Comparison of ENCODE assay signal across 17 mouse cellular contexts in genomic region chr7:103119406-103119805, GRCm38 (mm10). TPM values are rescaled to one million over a fixed set of nuclear protein-coding genes. Genes with fewer than 3 reads are reported as not detected.
DNase-seq lines count a peak whose midpoint lies in the region; ATAC-seq and TF ChIP-seq lines count a peak whose summit lies in the region.
"Had no signal": no experiment of that assay in that cellular context is flagged by ENCODE, and none has a peak within 500 bp of the region (broad histone marks: within the 10 kb centered on the region; RNA-seq: fewer than 3 reads in every experiment).

No protein-coding gene starts in this region.

- no peaks in the 10 kb centered on the region for H3K36me3 ChIP-seq in kidney, postnatal 0 days (ENCODE audit: insufficient read depth, low read length)
- H3K36me3 ChIP-seq in kidney, embryonic 15.5 days: no peaks in the 10 kb centered on the region
- H3K36me3 ChIP-seq: embryonic facial prominence, embryonic 15.5 days; limb, embryonic 15.5 days had no signal

- H3K4me2 ChIP-seq in kidney, postnatal 0 days (ENCODE audit: low read length): no peak overlapping the region
- no peak overlapping the region for H3K4me2 ChIP-seq in kidney, embryonic 15.5 days
- H3K4me2 ChIP-seq: embryonic facial prominence, embryonic 15.5 days; limb, embryonic 15.5 days had no signal

- no peaks in the 10 kb centered on the region for H3K4me1 ChIP-seq in kidney, postnatal 0 days (replicated peaks; ENCODE audit: insufficient read depth, low read length)
- H3K4me1 ChIP-seq in kidney, embryonic 15.5 days: no peaks in the 10 kb centered on the region
- H3K4me1 ChIP-seq: embryonic facial prominence, embryonic 15.5 days; limb, embryonic 15.5 days had no signal

- 54% methylated on average over 3 of the region's 3 CpGs for WGBS in kidney, postnatal 0 days
- 59% methylated on average over 3 of the region's 3 CpGs for WGBS in kidney, embryonic 15.5 days

- H3K27ac ChIP-seq in kidney, postnatal 0 days: no peak overlapping the region
- H3K27ac ChIP-seq in kidney, embryonic 15.5 days: no peak overlapping the region
- H3K27ac ChIP-seq: embryonic facial prominence, embryonic 15.5 days; limb, embryonic 15.5 days had no signal

- no peak for ATAC-seq in kidney, postnatal 0 days (replicated peaks; ENCODE audit: low FRiP score, low read depth)
- no peak for ATAC-seq in kidney, embryonic 15.5 days (replicated peaks; ENCODE audit: low FRiP score)
- ATAC-seq: Patski had no signal

- peak; percentile 1 for DNase-seq in adrenal gland, postnatal 10 days
- no peak for DNase-seq in adrenal gland, postnatal 25 days
- DNase-seq in kidney, postnatal 0 days (ENCODE audit: low spot score): no peak
- peak; percentile 5 for DNase-seq in right cerebral cortex, postnatal 14 days
- DNase-seq in right cerebral cortex, adult 2 months (ENCODE audit: low spot score in 2 of 2): no peak
- peak; percentile 6 for DNase-seq in mesoderm, embryonic 11.5 days (ENCODE audit: low read depth, low spot score)
- no peak for DNase-seq in T-cell, adult 2 months (ENCODE audit: low spot score)
- DNase-seq: cerebellum, adult 9-10 months; gastrocnemius, postnatal 36 days; kidney, adult 11 months had no signal

- no peak overlapping the region for H3K4me3 ChIP-seq in kidney, postnatal 0 days (replicated peaks; ENCODE audit: low read depth, low read length)
- no peak overlapping the region for H3K4me3 ChIP-seq in kidney, embryonic 15.5 days (replicated peaks)
- H3K4me3 ChIP-seq: embryonic facial prominence, embryonic 15.5 days; limb, embryonic 15.5 days had no signal

- no peaks in the 10 kb centered on the region for H3K9me3 ChIP-seq in kidney, postnatal 0 days (replicated peaks; ENCODE audit: low read length)
- no peaks in the 10 kb centered on the region for H3K9me3 ChIP-seq in kidney, embryonic 15.5 days (replicated peaks)
- H3K9me3 ChIP-seq: embryonic facial prominence, embryonic 15.5 days; limb, embryonic 15.5 days had no signal

- no peaks in the 10 kb centered on the region for H3K27me3 ChIP-seq in kidney, postnatal 0 days (ENCODE audit: insufficient read depth, low read length)
- no peaks in the 10 kb centered on the region for H3K27me3 ChIP-seq in kidney, embryonic 15.5 days
- H3K27me3 ChIP-seq: embryonic facial prominence, embryonic 15.5 days; limb, embryonic 15.5 days; Patski had no signal

- peak; percentile 53 for TF ChIP-seq CTCF in kidney, postnatal 0 days (IDR thresholded peaks at IDR 0.05; ENCODE audit: low read depth)

- no peak overlapping the region for H3K9ac ChIP-seq in kidney, postnatal 0 days (ENCODE audit: low read depth, low read length)
- H3K9ac ChIP-seq in kidney, embryonic 15.5 days: no peak overlapping the region
- H3K9ac ChIP-seq: embryonic facial prominence, embryonic 15.5 days; limb, embryonic 15.5 days had no signal

RNA-seq across cellular contexts. Expression of gene Olfr586, which starts 6.0 kb away (rescaled TPM):
- not detected for total RNA-seq in adrenal gland, postnatal 10 days (2021)
- not detected in 2 replicates for total RNA-seq in adrenal gland, postnatal 25 days (2021)
- not detected in 2 replicates for polyA plus RNA-seq in kidney, postnatal 0 days (2015; fragmentation: Nextera tagmentation; extraction: Ambion mirVana)
- not detected in 2 replicates for polyA plus RNA-seq in kidney, embryonic 15.5 days (2015; fragmentation: Nextera tagmentation; extraction: Ambion mirVana)
- total RNA-seq: adrenal gland, postnatal 4 days; gastrocnemius, postnatal 36 days; left cerebral cortex, adult 18-20 months had no signal
- polyA plus RNA-seq: embryonic facial prominence, embryonic 15.5 days; heart, embryonic 16.5 days; limb, embryonic 15.5 days; Patski had no signal

RNA-seq across cellular contexts. Expression of gene Olfr588-ps1, which starts 21.3 kb away (rescaled TPM):
- not detected for total RNA-seq in adrenal gland, postnatal 10 days (2021)
- not detected in 2 replicates for total RNA-seq in adrenal gland, postnatal 25 days (2021)
- not detected in 2 replicates for polyA plus RNA-seq in kidney, postnatal 0 days (2015; fragmentation: Nextera tagmentation; extraction: Ambion mirVana)
- not detected in 2 replicates for polyA plus RNA-seq in kidney, embryonic 15.5 days (2015; fragmentation: Nextera tagmentation; extraction: Ambion mirVana)
- total RNA-seq: adrenal gland, postnatal 4 days; gastrocnemius, postnatal 36 days; left cerebral cortex, adult 18-20 months had no signal
- polyA plus RNA-seq: embryonic facial prominence, embryonic 15.5 days; heart, embryonic 16.5 days; limb, embryonic 15.5 days; Patski had no signal

RNA-seq across cellular contexts. Expression of gene Olfr585, which starts 21.9 kb away (rescaled TPM):
- not detected for total RNA-seq in adrenal gland, postnatal 10 days (2021)
- total RNA-seq in adrenal gland, postnatal 25 days (2021): not detected in 2 replicates
- polyA plus RNA-seq in kidney, postnatal 0 days (2015; fragmentation: Nextera tagmentation; extraction: Ambion mirVana): not detected in 2 replicates
- polyA plus RNA-seq in kidney, embryonic 15.5 days (2015; fragmentation: Nextera tagmentation; extraction: Ambion mirVana): not detected in 2 replicates
- total RNA-seq: adrenal gland, postnatal 4 days; gastrocnemius, postnatal 36 days; left cerebral cortex, adult 18-20 months had no signal
- polyA plus RNA-seq: embryonic facial prominence, embryonic 15.5 days; heart, embryonic 16.5 days; limb, embryonic 15.5 days; Patski had no signal

RNA-seq across cellular contexts. Expression of gene Olfr589, which starts 36.8 kb away (rescaled TPM):
- not detected for total RNA-seq in adrenal gland, postnatal 10 days (2021)
- not detected in 2 replicates for total RNA-seq in adrenal gland, postnatal 25 days (2021)
- not detected in 2 replicates for polyA plus RNA-seq in kidney, postnatal 0 days (2015; fragmentation: Nextera tagmentation; extraction: Ambion mirVana)
- not detected in 2 replicates for polyA plus RNA-seq in kidney, embryonic 15.5 days (2015; fragmentation: Nextera tagmentation; extraction: Ambion mirVana)
- total RNA-seq: adrenal gland, postnatal 4 days; gastrocnemius, postnatal 36 days; left cerebral cortex, adult 18-20 months had no signal
- polyA plus RNA-seq: embryonic facial prominence, embryonic 15.5 days; heart, embryonic 16.5 days; limb, embryonic 15.5 days; Patski had no signal

RNA-seq across cellular contexts. Expression of gene Olfr584, which starts 37.7 kb away (rescaled TPM):
- not detected for total RNA-seq in adrenal gland, postnatal 10 days (2021)
- not detected in 2 replicates for total RNA-seq in adrenal gland, postnatal 25 days (2021)
- polyA plus RNA-seq in kidney, postnatal 0 days (2015; fragmentation: Nextera tagmentation; extraction: Ambion mirVana): not detected in 2 replicates
- not detected in 2 replicates for polyA plus RNA-seq in kidney, embryonic 15.5 days (2015; fragmentation: Nextera tagmentation; extraction: Ambion mirVana)
- total RNA-seq: adrenal gland, postnatal 4 days; gastrocnemius, postnatal 36 days; left cerebral cortex, adult 18-20 months had no signal
- polyA plus RNA-seq: embryonic facial prominence, embryonic 15.5 days; heart, embryonic 16.5 days; limb, embryonic 15.5 days; Patski had no signal

Comparison
In these comparisons a context has a peak if more than half of its experiments do, and no peak if none do; other contexts are left out.
1. DNase-seq: peak in adrenal gland, postnatal 10 days (single experiment), right cerebral cortex, postnatal 14 days (single experiment) and mesoderm, embryonic 11.5 days (single experiment); none in adrenal gland, postnatal 25 days (single experiment), kidney, postnatal 0 days (single experiment), right cerebral cortex, adult 2 months (0 of 2) and T-cell, adult 2 months (single experiment).